Mouse (Mus musculus) cortical plate, adult 2 months (tissue): ENCODE measurements around the gene Zfp654.

Experiments used
- CTCF ChIP-seq: fragments of 200-500 bp; IDR thresholded peaks from 2 replicates; pipeline ENCODE4 v1.5.1; 2011; ENCODE audit warnings: mild to moderate bottlenecking, control low read depth, low read length; ENCODE audit not compliant: insufficient read depth; ENCODE audit errors: extremely low read depth
- POLR2A ChIP-seq: fragments of 200-500 bp; IDR thresholded peaks from 2 replicates; pipeline ENCODE4 v1.6.1; 2011; ENCODE audit warnings: mild to moderate bottlenecking, low read length, control low read depth; ENCODE audit not compliant: insufficient read depth; ENCODE audit errors: extremely low read depth

DNA sequence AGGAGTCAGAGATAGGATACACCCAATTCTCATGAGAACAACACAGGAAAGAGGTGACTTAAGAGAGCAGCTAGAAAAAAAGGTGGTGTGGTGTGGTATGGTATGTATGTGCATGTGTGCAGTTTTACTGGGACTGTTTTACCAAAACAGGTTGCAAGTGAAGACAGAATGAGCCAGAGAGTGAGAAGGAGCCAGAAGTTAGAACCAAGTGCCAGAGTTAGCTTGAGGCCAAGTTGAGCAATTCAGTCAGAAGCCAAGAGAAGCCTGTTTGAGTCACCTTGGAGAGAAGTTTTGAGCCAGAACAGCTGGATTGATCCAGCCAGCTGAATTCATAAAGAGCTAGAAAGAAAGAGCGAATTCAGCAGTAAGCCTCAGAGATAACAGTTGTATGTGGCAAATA is 75.9 kb downstream of the Zfp654 start:
- no peak for TF ChIP-seq POLR2A
- no peak for TF ChIP-seq CTCF
